Mouse (Mus musculus) myocyte (in vitro differentiated cells): ENCODE results near the gene Crtc3.

Experiments used
- CEBPB ChIP-seq: IDR thresholded peaks from 2 replicates; pipeline ENCODE4 v1.6.1; 2011; ENCODE audit warnings: mild to moderate bottlenecking, moderate library complexity; ENCODE audit not compliant: poor library complexity, insufficient read depth, severe bottlenecking
- E2F4 ChIP-seq: IDR thresholded peaks from one replicate; pipeline ENCODE4 v1.6.1; 2011; ENCODE audit warnings: mild to moderate bottlenecking, control low read depth, moderate library complexity; ENCODE audit not compliant: insufficient read depth
- MAX ChIP-seq: IDR thresholded peaks from one replicate; pipeline ENCODE4 v1.6.1; 2011; ENCODE audit warnings: low read depth, mild to moderate bottlenecking, control low read depth
- MYOD1 ChIP-seq, 3 experiments: IDR thresholded peaks; one replicate each; pipeline ENCODE4 v1.6.1; 2011; ENCODE audit warnings: control low read depth in 2 of 3, low read depth in 2 of 3, mild to moderate bottlenecking in 2 of 3, moderate library complexity in 1 of 3; ENCODE audit not compliant: insufficient read length in 2 of 3, control insufficient read depth in 1 of 3
- MYOG ChIP-seq, 3 experiments: IDR thresholded peaks; one replicate each; pipeline ENCODE4 v1.6.1; 2011; ENCODE audit warnings: control low read depth in 2 of 3, low read depth in 2 of 3, mild to moderate bottlenecking in 2 of 3; ENCODE audit not compliant: insufficient read length in 2 of 3, control insufficient read depth in 1 of 3, insufficient read depth in 1 of 3
- POLR2A ChIP-seq: IDR thresholded peaks from one replicate; pipeline ENCODE4 v1.6.1; 2011; ENCODE audit warnings: low read depth, mild to moderate bottlenecking, control low read depth, moderate library complexity; ENCODE audit not compliant: insufficient read length
- POLR2AphosphoS2 ChIP-seq: IDR thresholded peaks from one replicate; pipeline ENCODE4 v1.6.1; 2011; ENCODE audit warnings: low read depth, control low read depth; ENCODE audit not compliant: insufficient read length
- REST ChIP-seq: IDR thresholded peaks from one replicate; pipeline ENCODE4 v1.6.1; 2011; ENCODE audit warnings: mild to moderate bottlenecking, control low read depth, moderate library complexity; ENCODE audit not compliant: insufficient read depth, insufficient read length
- SRF ChIP-seq: IDR thresholded peaks from one replicate; pipeline ENCODE4 v1.6.1; 2011; ENCODE audit warnings: low read depth; ENCODE audit not compliant: control insufficient read depth, insufficient read length
- TCF12 ChIP-seq: IDR thresholded peaks from one replicate; pipeline ENCODE4 v1.6.1; 2011; ENCODE audit warnings: mild to moderate bottlenecking, control low read depth; ENCODE audit not compliant: poor library complexity, insufficient read depth, severe bottlenecking
- TCF3 ChIP-seq: IDR thresholded peaks from one replicate; pipeline ENCODE4 v1.6.1; 2011; ENCODE audit warnings: low read depth, control low read depth; ENCODE audit not compliant: insufficient read length
- USF1 ChIP-seq: IDR thresholded peaks from one replicate; pipeline ENCODE4 v1.6.1; 2011; ENCODE audit warnings: low read depth, mild to moderate bottlenecking, control low read depth, moderate library complexity

- TF ChIP-seq POLR2A (no peak), POLR2AphosphoS2 (no peak), CEBPB (no peak), USF1 (no peak), MAX (no peak), MYOD1 (IDR thresholded peaks at IDR 0.05; ENCODE audit: control insufficient read depth in 1 of 3, insufficient read length in 2 of 3, low read depth in 2 of 3) (no peak), TCF12 (no peak), SRF (no peak), E2F4 (no peak), TCF3 (no peak), MYOG (IDR thresholded peaks at IDR 0.05; ENCODE audit: control insufficient read depth in 1 of 3, insufficient read depth in 1 of 3, insufficient read length in 2 of 3, low read depth in 2 of 3) (no peak), REST (no peak)
These were observed 76.4 kb downstream of the Crtc3 start for GRCm38 (mm10) chr7:80612191-80612787.
